Mouse (Mus musculus): ENCODE measurements around the gene Ccdc83.

DNA sequence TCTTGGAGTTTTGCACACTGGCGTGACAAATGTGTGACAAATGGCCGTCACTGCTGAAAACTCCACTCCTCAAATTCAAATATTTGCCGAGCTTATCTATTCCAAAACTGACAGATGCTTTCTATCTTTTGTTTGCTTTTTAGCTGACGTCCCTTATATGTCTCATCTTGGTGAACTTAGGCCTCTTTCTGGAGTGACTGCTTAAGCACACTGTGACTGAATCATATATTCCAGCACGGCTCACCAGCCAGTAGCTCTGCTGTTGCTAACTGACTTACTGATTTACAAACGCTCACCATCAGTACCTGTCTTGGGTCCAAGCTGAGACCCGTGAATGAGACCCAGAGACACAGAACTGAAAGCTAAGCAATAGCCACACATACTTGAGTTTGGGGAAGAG is 19.2 kb upstream of the Ccdc83 start:
- no peak for TF ChIP-seq CTCF (IDR thresholded peaks at IDR 0.05; ENCODE audit: extremely low read depth, insufficient read depth, insufficient read length, insufficient replicate concordance)
- no peak for TF ChIP-seq POLR2A (IDR thresholded peaks at IDR 0.05; ENCODE audit: low read depth, low read length)

All from spleen, adult 2 months (tissue).